Mouse (Mus musculus) gastrocnemius, postnatal 4 days (tissue): Measurements from ENCODE around the gene Bptf. TPM values are rescaled to one million over a fixed set of nuclear protein-coding genes. Genes with fewer than 3 reads are reported as not detected.
"Not testable (repeated sequence)": the region's sequence is repeated elsewhere in the genome, so short reads cannot be mapped to it uniquely, and the experiment has no call there.

Source experiments
- DNase-seq, 2 experiments: peaks; one replicate each; pipeline ENCODE4 v3.0.0; 2021 to 2022; ENCODE audit warnings: low spot score in 2 of 2, mixed read lengths in 2 of 2
- total RNA-seq, 2 experiments: library from RNA; stranded (reverse); gene quantifications; 2 replicates each; pipeline ENCODE4 v1.2.3; 2021

Bptf gene
- total RNA-seq, 2 experiments from 2014 or later = 41.5 to 45.7 TPM

DNA sequence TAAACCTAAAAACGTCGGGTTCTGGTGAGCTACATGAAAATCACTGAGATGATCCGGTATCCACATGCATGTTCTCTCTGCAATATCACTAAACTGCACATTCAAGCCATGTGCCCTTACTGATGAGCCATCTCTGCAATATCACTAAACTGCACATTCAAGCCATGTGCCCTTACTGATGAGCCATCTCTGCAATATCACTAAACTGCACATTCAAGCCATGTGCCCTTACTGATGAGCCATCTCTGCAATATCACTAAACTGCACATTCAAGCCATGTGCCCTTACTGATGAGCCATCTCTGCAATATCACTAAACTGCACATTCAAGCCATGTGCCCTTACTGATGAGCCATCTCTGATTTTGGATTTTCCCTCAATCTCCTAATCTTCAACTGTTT lies 72.3 kb downstream of the Bptf start:
- not testable (repeated sequence) for DNase-seq

DNA sequence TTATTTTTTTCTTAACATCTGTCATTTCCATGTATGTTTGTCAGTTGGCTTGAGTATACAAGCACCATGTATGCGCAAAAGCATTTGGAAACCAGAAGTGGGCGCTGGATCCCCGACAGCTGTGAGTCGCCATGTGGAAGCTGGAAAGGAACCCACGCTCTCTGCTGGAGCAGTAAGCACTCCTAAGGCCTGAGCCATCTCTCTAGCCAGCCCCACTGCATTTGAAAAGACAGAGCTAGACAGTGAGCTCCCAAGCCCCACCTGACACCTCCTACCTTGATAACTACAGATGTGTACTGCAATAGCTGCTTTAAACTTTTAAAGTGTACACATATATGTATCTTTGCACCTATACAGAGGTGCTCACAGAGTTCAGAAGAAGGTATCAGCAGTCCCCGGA lies 74.5 kb downstream of the Bptf start:
- no peak for DNase-seq

DNA sequence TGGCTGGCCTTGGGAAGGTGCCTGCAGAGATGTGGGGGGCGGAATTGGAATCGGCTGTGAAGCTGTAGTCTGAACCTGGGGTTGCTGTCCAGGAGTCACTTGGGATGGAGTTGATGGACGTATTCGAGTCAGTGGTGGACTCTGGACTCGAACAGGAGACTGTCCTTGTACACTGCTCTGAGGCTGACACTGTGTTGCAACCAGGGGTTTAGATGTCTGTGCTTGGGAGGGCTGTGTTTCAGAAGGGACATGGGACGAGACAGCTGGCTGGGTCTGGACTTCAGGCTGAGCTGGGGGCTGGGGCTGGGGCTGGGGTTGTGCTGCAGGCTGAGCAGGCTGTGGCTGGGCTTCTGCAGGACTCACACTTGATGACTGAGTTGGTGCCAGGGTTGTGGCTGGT lies 77.1 kb downstream of the Bptf start:
- DNase-seq = no peak

DNA sequence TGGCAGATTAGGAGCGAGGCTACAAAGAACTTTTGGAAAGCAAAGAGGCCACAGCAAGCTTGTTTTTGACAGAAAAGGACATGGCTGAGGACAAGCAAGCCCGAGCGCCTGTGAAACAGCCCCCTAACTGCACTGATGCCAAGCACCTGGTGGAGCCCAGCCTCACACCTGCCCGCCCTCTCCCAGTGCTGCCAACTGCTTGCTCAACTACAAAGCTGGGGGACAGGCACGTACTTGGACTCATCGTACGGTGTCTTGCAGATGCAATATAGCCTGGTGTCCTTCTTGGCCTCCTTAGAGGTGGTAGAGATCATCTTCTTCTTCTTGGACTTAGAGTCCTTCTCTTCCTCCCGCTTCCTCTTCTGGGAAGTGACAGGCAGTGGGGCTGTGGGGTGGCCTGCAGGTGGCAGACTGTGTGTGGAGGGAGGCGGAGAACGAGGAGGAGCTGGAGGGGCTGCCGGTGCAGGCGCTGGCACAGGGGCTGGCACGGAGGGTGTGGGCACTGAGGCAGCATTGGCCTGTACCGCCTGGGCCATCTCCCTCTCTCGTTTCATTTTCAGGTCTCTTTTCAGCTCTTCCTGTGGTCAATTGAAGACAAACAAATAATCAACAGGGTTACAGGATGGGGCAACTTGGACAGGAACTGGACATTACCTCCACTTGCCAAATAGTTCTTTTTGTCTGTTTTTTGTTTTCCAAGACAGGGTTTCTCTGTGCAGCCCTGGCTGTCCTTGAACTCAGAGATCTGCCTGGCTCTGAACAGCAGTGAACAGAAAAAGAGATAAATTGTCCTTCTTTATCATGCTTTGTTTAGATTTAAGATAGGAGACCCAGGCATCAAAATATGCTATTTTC lies 84.9 kb downstream of the Bptf start:
- no peak for DNase-seq

DNA sequence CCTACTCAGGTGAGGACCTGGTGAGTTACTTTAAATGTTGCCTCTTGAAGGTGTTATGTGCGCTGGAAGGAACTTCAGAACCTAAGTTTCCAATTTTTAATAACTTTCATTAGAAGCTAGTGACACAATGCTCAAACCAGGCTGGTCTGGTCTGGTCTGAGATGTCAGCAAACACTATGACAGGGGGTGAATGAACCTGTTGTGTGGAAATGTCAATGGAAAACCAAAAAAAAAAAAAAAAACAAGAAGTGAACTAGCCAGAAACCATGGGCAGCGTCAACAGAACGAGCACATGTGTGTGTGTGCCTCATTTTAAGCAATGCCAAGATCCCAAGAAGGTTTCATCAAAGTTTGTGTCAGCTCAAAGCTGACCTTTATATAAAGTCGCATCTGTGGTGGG lies 86.4 kb downstream of the Bptf start:
- no peak for DNase-seq

DNA sequence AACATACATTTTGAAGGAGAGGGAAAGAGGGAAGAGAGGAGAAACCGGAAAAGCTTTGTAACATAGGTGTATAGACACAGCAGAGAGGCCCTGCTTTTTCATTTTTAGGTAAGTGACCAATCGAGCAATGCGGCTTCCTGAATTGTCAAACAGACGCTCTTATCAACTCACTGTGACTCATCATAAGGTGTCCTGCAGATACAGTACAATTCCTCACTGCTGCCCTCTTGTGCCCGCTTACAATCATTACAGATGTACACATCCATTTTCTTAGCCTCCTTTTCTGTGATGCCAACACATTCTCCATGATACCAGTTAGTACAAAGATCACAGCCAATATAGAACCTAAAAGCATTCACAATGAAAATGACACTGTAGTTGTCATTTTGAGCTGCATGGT lies 87.6 kb downstream of the Bptf start:
- peak in 1 of 2 experiments; percentile 63 for DNase-seq

DNA sequence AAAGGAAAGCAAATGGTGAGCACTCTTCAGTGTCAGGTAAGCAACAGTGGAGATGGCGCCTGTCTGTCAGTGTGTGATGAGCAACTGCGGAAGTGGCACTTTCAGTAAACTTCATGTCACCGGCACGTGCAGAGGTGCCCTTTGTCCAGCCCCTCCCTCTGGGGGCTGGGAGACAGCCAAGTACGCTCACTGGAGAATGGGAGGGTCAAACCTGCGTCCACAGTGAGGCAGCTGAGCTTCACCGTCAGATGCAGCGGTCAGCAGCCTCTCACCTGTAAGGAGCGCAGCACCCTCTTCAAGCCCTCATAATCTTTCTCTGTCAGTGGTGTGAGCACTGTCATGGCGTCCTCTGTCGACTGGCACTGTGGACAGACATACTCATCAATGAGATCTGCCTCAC lies 88.6 kb downstream of the Bptf start:
- DNase-seq = no peak

DNA sequence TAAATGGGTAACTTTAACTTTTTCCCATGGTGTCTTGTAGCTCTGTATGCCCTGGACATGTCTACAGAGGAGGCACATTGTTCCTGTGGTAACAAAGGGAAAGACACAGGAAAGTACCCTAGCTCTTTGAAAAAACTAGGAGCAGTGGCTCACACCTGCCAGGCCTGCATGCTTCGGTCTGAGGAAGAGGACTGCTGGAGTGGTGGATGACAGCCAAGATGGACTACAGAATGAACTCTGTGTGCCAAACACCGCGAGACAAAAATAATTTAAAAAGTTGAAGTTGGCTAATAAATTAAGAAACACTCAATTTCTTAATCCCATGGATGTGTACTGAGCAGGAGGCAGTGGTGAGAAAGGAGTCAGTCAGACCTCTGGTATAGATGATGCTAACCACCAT lies 90.5 kb downstream of the Bptf start:
- DNase-seq = no peak

DNA sequence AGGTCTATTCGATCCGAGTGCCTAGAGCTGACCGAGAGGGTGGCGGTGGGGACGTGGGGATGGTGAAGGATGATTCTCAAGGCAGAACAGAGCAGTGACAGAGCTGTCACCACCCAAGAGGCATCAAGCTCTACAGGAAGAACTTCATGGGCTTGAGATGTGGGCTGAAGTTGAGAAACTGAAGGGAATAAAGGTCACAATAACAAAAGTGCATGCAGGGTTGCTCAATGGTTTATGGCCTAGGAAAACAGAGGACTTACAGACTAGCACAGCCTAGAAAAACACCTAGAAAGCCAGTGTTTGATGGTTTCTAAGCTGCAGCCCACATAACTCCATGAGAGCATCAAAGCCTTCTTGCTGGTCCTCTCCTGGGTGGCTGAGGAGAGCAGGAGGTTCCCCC lies 92.5 kb downstream of the Bptf start:
- no peak for DNase-seq

DNA sequence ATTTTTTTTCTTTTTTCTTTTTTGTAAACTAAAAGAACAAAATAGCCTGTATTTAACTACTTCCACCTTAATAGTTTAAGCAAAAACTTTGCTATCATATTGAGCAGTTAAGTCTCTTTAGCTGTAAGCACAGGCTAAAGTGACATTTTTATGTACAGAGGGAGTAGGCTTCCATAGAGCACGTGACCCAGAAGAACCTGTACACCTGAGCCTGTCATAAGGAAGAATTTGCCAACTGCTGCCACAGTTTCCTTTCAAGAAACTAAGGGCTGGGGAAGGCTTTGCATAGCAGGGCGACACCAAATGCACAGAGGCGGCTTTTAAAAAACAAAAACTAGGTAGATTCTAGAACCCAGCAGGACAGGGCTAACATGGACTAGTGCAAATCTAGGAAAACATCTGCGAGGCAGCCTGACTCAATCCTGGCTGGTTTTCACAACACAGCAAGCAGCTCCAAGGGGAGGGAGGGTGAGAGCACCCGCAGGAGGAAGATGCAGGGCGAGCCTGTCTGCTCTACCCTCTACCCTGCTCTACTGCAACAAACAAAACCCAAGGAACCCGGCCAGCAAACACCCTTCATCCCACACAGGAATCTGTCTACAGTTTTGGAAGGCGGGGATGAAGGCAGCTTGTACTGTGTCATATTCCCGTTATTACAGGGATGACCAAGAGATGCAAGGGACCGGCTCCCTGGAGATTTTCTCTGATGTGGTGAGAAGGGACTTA lies 97.7 kb downstream of the Bptf start:
- no peak for DNase-seq

DNA sequence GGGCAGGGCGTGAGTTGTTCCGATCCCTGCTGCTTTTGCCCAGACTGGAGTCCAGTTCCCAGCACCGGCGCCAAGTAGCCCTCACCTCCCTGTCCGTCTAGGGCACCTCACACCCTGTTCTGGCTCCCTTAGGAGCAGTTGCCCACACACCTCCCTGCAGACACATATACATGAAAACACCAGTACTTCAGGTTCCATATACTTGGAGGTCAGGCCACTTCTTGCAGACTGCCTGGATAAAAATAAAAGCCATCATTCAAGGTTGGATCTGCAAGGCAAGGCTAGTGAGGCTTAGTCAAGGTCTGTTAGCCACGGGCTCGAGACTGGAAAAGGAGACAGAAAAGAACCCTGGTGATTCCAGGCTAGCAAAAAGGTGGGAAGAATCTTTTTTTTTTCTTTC lies 100.3 kb downstream of the Bptf start:
- no peak for DNase-seq

DNA sequence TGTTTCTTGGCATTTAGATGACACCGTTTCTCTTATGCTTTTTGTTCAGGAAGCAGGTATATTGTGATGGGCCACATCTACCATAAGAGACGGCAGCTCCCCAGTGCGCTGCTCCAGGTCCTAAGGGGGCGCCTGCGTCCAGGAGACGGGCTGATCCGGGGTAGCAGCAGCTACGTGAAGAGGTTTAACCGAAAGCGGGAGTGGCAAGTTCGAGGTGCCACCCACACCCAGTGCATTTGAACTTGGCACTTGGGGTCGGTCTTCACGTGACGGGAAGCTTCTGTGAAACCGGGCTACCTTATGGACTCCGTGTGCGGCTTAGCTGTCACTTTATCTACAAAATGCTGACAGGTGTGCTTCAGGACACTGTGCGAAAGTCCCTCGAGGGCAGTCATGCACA lies 102.4 kb downstream of the Bptf start:
- DNase-seq = no peak

DNA sequence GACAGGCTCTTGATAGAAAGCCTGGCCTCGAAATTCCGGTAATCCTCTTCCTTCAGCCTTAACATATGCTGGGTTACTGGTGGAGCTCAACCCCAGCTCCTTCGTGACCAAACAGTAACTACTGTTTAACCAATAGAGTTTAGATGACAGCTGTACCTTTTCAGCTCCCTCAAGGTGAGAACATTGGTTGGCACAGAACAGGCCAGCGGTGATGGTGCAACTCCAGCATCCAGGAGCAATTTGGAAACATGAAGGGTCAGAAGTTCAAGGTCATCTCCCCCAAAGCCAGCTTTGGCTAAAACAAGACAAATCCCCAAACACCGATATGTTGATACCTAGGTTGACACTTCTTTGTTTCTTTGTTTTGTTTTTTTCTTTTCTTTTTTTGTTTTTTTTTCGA lies 103.2 kb downstream of the Bptf start:
- no peak for DNase-seq

DNA sequence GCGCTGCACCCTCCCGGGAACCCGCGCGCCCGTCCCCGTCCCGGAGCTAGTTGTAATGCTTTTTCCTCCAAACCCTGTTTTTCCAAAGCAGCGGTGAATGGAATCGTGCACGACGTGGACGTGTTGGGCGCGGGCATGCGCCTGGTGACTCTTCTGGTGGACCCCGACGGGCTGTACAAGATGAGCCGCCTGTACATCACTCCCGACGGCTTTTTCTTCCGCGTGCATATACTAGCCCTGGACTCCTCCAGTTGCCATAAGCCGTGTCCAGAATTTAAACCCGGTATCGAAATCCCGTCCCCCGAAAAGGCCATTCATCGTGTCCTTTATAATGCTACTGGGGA lies 103.7 kb downstream of the Bptf start:
- DNase-seq = no peak

DNA sequence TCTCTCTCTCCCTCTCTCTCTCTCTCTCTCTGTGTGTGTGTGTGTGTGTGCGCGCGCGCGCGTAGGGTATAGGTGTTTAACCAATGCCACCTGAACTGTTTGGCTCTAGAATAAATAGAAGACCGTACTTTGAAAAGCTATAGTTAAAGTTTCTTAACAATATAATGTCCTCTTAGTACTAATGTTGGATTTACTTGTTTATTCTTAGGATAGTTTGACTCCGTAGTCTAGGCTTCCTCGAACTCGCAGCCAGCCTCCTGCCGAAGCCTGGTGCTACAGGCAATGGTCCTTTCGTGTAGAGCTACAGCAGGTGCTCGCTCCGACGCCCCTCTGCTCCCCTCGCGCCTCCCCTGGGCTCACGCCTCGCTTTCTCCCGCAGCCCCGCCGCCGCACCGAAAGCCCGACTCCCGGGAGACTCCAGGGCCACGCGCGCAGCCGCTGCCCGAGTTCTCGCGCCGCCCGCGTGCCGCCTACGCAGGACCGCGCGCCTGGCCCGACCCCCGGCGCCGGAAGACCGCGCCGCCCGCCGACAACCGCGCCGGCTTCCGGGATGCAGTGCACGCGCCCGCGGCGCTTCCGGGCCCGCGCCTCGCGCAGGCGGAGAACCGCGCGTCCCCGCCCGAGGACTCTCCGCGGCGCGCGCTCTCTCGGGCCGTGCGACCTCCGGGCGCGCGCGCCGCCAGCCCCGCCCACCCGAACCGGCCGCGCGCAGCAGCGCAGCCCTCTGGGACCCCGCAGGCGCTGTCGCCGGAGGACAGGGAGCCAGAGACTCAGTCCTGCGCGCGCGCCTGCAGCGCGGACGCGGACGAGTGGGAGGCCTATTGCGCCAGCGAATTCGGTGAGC lies 104.3 kb downstream of the Bptf start:
- peak; percentile 80 to 89 for DNase-seq

DNA sequence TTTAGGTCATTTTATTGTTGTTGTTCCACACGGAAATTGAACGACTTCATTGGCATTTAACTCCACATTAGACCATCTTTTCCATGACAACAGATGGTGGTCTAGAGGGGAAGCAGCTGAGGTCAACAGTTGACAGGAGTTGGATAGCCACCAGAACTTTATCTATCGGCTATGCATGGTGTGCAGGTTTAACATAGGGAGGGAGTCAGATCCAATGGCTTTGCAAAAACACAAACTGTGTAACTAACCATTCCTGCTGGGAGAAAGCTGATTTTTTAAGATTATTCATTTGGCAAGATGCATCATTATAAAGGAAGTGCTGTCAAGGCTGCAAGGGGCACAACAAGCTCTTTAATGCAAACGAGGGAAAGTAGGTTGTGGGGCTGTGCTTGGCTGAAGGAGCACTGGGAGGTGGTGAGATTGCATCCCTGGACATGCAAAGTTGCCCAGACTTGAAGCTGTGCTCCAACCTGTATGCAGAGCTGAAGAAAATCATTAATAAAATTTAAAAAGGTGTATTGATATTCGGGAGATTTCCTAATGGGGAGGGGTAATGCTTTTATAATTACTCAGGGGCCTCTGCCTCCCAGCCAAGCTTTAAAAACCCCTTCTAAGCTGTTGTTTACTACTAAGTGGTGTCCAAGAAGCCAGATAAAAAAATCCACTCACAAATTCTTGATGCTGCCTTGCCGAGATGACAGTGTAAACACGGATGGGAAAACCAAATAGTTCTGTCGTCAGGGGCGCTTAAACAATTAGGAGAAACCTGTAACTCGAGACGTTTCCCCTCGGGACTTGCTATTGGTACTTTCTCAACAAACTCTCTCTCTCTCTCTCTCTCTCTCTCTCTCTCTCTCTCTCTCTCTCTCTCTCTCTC lies 105.1 kb downstream of the Bptf start:
- no peak for DNase-seq

DNA sequence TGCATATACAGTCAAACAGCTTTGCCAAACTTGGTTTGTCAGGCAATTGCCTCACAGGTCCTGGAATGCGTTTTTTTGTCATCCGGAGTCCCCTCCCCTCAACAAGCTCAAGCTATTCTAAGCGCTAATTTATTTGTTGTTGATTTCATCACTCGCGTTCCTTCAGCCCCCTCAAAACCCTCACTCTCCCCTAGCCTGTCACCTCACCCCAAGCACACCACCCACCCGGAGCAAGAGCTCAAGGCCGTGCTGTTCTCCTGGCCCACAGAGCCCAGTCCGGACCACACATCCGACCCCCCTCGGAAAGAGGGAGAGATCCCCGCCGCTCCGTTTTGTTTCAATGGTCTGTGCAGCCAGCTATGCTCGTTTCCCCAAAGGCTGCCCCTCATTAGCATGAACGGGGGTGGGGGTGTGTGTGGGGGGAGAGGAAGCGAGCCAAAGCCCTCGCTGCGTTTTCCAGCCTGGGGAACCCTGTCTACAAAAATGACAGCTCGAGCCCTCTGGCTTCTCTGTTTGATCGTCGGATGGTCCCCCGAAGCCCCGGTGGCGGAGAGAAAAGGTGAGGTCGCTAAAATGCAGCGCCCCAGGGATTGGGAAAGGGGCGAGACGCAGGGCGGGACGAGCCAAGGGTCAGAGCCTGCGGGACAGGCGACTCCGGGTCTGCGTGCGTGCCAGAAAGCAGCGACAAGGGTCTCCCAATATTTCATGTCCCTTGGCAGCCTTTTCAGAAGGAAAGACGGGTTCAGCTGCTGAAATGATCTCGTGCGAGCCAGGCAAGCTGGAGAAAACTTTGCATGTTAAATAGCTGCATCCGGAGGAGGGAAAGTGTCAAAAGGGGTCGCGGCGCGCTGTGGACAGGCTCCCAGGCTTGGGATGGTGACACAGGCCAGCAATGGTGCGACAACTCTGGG lies 106.3 kb downstream of the Bptf start, which contains the start of gene 1810010H24Rik:
Gene 1810010H24Rik (plus strand): TSS at position 271 of the 911 bp plus-strand sequence.
- DNase-seq = peak in 1 of 2 experiments; percentile 32

DNA sequence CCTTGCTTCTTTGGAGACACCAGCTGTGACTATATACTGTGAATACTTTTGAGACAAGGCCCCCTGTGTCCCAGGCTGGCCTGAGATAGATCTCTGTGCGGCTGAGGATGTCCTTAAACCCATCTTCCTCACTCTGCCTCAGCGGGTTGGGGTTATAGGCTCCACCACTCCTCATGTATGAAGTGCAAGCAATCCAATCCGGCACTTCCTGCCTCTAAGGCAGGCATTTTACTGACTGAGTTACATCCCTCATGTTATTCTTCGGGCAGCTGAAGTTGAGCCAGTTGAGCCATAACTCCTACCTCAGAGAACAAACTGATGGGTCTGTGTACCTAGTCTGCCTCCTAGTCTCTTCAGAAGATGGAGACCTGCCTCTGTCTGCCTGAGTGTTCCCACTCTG lies 107.5 kb downstream of the Bptf start:
- no peak for DNase-seq

DNA sequence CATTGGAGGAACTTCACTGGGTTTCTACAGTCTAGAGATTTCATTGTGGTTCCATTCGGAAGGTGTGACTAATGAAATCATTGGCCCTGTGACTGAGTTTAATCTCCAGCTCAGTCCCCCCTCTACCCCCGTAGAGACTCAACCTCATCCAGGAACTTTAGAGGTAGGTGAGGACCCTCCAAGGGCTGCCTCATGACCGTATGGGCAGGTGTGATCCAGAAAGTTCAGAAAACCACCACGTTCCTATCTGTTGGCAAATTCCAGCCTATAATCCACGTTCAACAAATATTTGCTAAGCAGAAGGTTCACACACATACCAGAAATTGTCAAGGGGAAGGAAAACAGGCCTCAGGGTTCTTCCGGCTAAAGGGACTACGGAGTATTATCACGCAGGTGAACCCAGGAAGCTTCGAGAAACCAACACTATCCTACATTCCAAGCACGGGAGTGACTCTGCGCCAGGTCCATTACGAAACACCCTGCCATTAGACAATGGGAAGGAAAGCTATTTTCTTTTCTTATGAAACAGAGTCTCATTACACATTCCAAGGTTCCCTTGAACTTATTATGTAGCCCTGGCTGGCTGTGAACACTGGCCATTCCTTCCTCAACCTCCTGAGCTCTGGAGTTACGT lies 109.8 kb downstream of the Bptf start:
- DNase-seq = no peak
